Mouse (Mus musculus): ENCODE data around the gene Sptbn4.

DNA sequence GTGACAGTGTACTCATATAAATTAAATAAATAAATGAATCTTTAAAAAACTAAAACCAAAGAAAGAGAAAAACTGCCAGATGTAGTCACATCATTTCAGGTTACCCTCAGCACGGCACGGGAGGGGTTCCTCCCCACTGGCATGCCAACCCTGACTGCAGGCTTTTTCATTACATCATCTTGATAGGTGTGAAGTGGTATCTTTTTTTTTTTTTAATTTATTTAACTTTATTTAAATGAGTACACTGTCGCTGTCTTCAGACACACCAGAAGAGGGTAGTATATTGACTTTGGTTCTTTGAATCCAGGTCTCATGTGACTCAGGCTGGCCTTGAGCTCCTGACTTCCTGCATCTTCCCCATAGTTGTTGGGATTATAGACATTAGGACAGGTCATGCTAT, 7.8 kb upstream of the Sptbn4 start:
- TF ChIP-seq CTCF (IDR thresholded peaks at IDR 0.05; ENCODE audit: borderline replicate concordance, extremely low read depth, insufficient read depth, insufficient read length), result no peak
- no peak for TF ChIP-seq POLR2A (IDR thresholded peaks at IDR 0.05; ENCODE audit: borderline replicate concordance, extremely low read depth, insufficient read depth, insufficient read length, poor library complexity, severe bottlenecking)

Measured in brain, embryonic 14.5 days (tissue).